Mouse (Mus musculus) heart, adult 2 months (tissue): ENCODE results near the gene Emid1.

ENCODE experiments used
- CTCF ChIP-seq: fragments of 200-600 bp; IDR thresholded peaks from 2 replicates; pipeline ENCODE4 v1.8.1; 2022; ENCODE audit warnings: antibody characterized with exemption, mild to moderate bottlenecking, moderate library complexity
- EP300 ChIP-seq: fragments of 200-500 bp; IDR thresholded peaks from 2 replicates; pipeline ENCODE4 v1.6.1; 2011; ENCODE audit warnings: low read depth, low read length, control low read depth; ENCODE audit not compliant: insufficient read depth
- POLR2A ChIP-seq: fragments of 200-500 bp; IDR thresholded peaks from 2 replicates; pipeline ENCODE4 v1.6.1; 2011; ENCODE audit warnings: mild to moderate bottlenecking, low read depth, low read length, control low read depth; ENCODE audit not compliant: insufficient read depth

DNA sequence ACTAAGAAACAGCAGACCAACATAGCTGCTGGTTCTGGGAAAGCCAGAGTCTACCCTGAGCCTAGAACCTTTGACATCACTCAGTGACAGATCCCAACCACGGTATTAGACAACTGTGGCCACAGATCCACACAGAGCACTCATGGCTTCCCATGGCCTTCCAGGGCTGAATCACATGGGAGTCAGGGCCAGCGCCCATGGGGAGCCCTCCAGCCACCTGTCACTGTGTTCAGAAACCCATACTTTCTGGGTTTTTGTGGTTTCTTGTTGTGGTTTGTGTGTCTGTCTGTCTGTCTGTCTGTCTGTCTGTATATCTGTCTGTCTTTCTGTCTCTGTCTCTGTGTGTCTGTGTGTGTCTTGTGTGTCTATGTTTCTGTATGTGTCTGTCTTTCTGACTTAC, 23.8 kb upstream of the Emid1 start:
- no peak for TF ChIP-seq POLR2A
- no peak for TF ChIP-seq CTCF
- no peak for TF ChIP-seq EP300
